Mouse (Mus musculus) myocyte (in vitro differentiated cells): ENCODE data around the gene Fam171b.

ENCODE experiments used
- E2F4 ChIP-seq: IDR thresholded peaks from one replicate; pipeline ENCODE4 v1.6.1; 2011; ENCODE audit warnings: mild to moderate bottlenecking, control low read depth, moderate library complexity; ENCODE audit not compliant: insufficient read depth
- MAX ChIP-seq: IDR thresholded peaks from one replicate; pipeline ENCODE4 v1.6.1; 2011; ENCODE audit warnings: low read depth, mild to moderate bottlenecking, control low read depth
- MYOD1 ChIP-seq, 3 experiments: IDR thresholded peaks; one replicate each; pipeline ENCODE4 v1.6.1; 2011; ENCODE audit warnings: control low read depth in 2 of 3, low read depth in 2 of 3, mild to moderate bottlenecking in 2 of 3, moderate library complexity in 1 of 3; ENCODE audit not compliant: insufficient read length in 2 of 3, control insufficient read depth in 1 of 3
- MYOG ChIP-seq, 3 experiments: IDR thresholded peaks; one replicate each; pipeline ENCODE4 v1.6.1; 2011; ENCODE audit warnings: control low read depth in 2 of 3, low read depth in 2 of 3, mild to moderate bottlenecking in 2 of 3; ENCODE audit not compliant: insufficient read length in 2 of 3, control insufficient read depth in 1 of 3, insufficient read depth in 1 of 3
- POLR2A ChIP-seq: IDR thresholded peaks from one replicate; pipeline ENCODE4 v1.6.1; 2011; ENCODE audit warnings: low read depth, mild to moderate bottlenecking, control low read depth, moderate library complexity; ENCODE audit not compliant: insufficient read length
- POLR2AphosphoS2 ChIP-seq: IDR thresholded peaks from one replicate; pipeline ENCODE4 v1.6.1; 2011; ENCODE audit warnings: low read depth, control low read depth; ENCODE audit not compliant: insufficient read length
- TCF12 ChIP-seq: IDR thresholded peaks from one replicate; pipeline ENCODE4 v1.6.1; 2011; ENCODE audit warnings: mild to moderate bottlenecking, control low read depth; ENCODE audit not compliant: poor library complexity, insufficient read depth, severe bottlenecking
- USF1 ChIP-seq: IDR thresholded peaks from one replicate; pipeline ENCODE4 v1.6.1; 2011; ENCODE audit warnings: low read depth, mild to moderate bottlenecking, control low read depth, moderate library complexity

DNA sequence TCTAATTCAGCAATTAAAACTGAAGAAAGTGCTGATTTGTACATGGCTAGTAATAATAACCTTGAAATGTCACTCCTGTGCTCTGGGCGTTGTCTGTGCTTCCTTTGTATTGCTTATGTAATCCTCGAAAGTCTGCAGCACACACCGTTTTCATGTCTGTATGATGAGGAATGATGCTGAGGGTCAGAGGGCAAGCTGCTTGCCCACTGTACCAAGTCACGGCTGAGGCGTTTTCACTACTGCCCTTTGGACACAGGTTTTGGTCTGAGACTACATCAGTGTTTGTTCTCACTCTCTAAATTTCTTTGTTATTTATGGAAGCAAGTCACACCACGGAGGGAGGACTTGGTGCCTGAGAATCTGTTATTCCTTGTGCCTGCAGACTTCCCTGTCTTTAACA, 46.4 kb upstream of the Fam171b start:
- no peak for TF ChIP-seq POLR2AphosphoS2
- no peak for TF ChIP-seq POLR2A
- no peak for TF ChIP-seq MYOD1 (IDR thresholded peaks at IDR 0.05; ENCODE audit: control insufficient read depth in 1 of 3, insufficient read length in 2 of 3, low read depth in 2 of 3)
- no peak for TF ChIP-seq MYOG (IDR thresholded peaks at IDR 0.05; ENCODE audit: control insufficient read depth in 1 of 3, insufficient read depth in 1 of 3, insufficient read length in 2 of 3, low read depth in 2 of 3)
- no peak for TF ChIP-seq USF1
- TF ChIP-seq MAX: no peak
- TF ChIP-seq E2F4: no peak
- no peak for TF ChIP-seq TCF12
